Mouse (Mus musculus) mouse embryonic stem cell (cell line): ENCODE results near the gene Arid4b.

Experiments used
- in situ Hi-C, 2 experiments: fragments of 300-500 bp; cut with MboI; formaldehyde crosslinking; loops; 1 replicate in 1 of 2; 3 replicates in 1 of 2; pipeline ENCODE4 v1.14.3; 2019 to 2020; ENCODE audit warnings: low sequenced_read_pairs in 2 of 2, low pct_unique_long_range_greater_than_20kb in 1 of 2, mixed read lengths in 1 of 2; ENCODE audit not compliant: unreplicated experiment in 1 of 2

Gene Arid4b

GRCm38 (mm10) chr13:14049878-14050277, 13.2 kb upstream of the Arid4b start:
- in situ Hi-C loops: no loop called here

GRCm38 (mm10) chr13:14056801-14057200, 6.2 kb upstream of the Arid4b start:
- in situ Hi-C loops: no loop called here

GRCm38 (mm10) chr13:14059582-14059981, 3.5 kb upstream of the Arid4b start:
- in situ Hi-C loops: no loop called here

GRCm38 (mm10) chr13:14062209-14063012, 621 bp upstream of the Arid4b start:
- in situ Hi-C loops: no loop called here

GRCm38 (mm10) chr13:14063942-14064271, 875 bp downstream of the Arid4b start:
- in situ Hi-C loops: no loop called here

GRCm38 (mm10) chr13:14064341-14065027, 1.5 kb downstream of the Arid4b start:
- in situ Hi-C loops: no loop called here

- in situ Hi-C loops: no loop called here
Observed at GRCm38 (mm10) chr13:14065028-14065380, 2.0 kb downstream of the Arid4b start.

- in situ Hi-C loops: no loop called here
Observed at GRCm38 (mm10) chr13:14065701-14066100, 2.7 kb downstream of the Arid4b start.

GRCm38 (mm10) chr13:14068035-14068434, 5.0 kb downstream of the Arid4b start:
- in situ Hi-C loops: no loop called here

- in situ Hi-C loops: no loop called here
Observed at GRCm38 (mm10) chr13:14069291-14069690, 6.3 kb downstream of the Arid4b start.

GRCm38 (mm10) chr13:14074371-14074770, 11.3 kb downstream of the Arid4b start:
- in situ Hi-C loops: no loop called here

- in situ Hi-C loops: no loop called here
Observed at GRCm38 (mm10) chr13:14075326-14075725, 12.3 kb downstream of the Arid4b start.

GRCm38 (mm10) chr13:14088669-14089068, 25.6 kb downstream of the Arid4b start:
- in situ Hi-C loops: no loop called here

GRCm38 (mm10) chr13:14103026-14103425, 40.0 kb downstream of the Arid4b start:
- in situ Hi-C loops: no loop called here

GRCm38 (mm10) chr13:14110154-14110873, 47.3 kb downstream of the Arid4b start:
- in situ Hi-C loops: no loop called here

GRCm38 (mm10) chr13:14111146-14111545, 48.1 kb downstream of the Arid4b start:
- in situ Hi-C loops: no loop called here

GRCm38 (mm10) chr13:14113746-14114528, 50.9 kb downstream of the Arid4b start:
- in situ Hi-C loops: no loop called here

GRCm38 (mm10) chr13:14115805-14116204, 52.8 kb downstream of the Arid4b start:
- in situ Hi-C loops: no loop called here

- in situ Hi-C loops: no loop called here
Observed at GRCm38 (mm10) chr13:14131651-14132050, 68.6 kb downstream of the Arid4b start.
